Mouse (Mus musculus): ENCODE data around the gene Cog7. TPM values are rescaled to one million over a fixed set of nuclear protein-coding genes. Genes with fewer than 3 reads are reported as not detected.

Gene Cog7
- polyA plus RNA-seq, 1 experiment from 2014 or later: 22.1 TPM

DNA sequence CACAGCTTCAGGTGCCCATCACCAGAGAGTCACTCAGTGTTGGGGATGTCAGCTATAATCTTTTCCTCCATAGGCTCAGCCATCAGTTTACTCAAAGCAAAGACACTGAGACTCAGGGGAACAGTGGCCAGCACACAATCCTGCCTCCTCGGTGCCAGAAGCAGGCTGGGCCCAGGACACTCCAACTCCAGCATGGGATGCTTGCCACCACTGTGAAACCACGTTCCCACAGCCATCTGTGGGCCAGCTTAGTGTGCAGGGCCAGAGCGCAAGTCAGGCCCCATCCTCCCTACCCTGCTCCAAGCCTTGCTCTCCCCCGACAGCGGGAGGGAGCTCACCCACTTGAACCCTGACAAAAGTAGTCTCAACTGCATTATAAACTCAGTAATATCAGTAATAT is 35.3 kb downstream of the Cog7 start:
- Histone ChIP-seq H3K27ac (replicated peaks) (no peak overlapping the region), H3K4me1 (no peaks in the 10 kb centered on the region), H3K4me3 (no peak overlapping the region), H3K9me3 (no peaks in the 10 kb centered on the region), H3K4me2 (replicated peaks) (no peak overlapping the region), H3K27me3 (no peaks in the 10 kb centered on the region), H3K36me3 (peaks cover 8% of the 10 kb centered on the region; the same call in 1 of the 2 replicates), H3K9ac (replicated peaks) (no peak overlapping the region)
- WGBS: 85% methylated on average over 5 of the region's 5 CpGs
- no peak for ATAC-seq (replicated peaks)

DNA sequence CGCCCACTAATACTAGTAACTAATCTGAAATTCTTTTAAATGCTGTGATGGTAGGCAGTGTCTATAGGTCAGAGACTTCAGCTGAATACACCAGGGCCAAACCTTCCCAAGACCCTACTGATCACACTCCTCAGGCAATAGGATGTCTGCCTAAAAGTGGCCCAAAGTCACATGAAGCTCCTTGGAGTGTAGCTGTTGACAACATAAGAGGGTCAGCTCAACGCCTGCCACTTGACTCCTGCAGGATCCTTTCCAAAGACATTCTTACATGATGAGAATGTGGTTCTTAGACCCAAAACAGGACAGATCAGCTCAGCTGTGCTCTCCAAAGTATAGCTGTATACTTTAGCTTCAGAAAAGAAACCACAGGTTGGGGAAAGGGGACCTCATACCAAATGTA is 39.1 kb downstream of the Cog7 start:
- Histone ChIP-seq H3K27ac (replicated peaks) (no peak overlapping the region), H3K9ac (replicated peaks) (no peak overlapping the region), H3K27me3 (no peaks in the 10 kb centered on the region), H3K4me3 (no peak overlapping the region), H3K4me2 (replicated peaks) (no peak overlapping the region), H3K36me3 (0 out of 2 replicates have a peak, but pooled peaks cover 3% of the 10 kb centered on the region), H3K4me1 (peaks cover 30% of the 10 kb centered on the region), H3K9me3 (no peaks in the 10 kb centered on the region)
- 95% methylated on average over 2 of the region's 2 CpGs for WGBS
- no peak for ATAC-seq (replicated peaks)

DNA sequence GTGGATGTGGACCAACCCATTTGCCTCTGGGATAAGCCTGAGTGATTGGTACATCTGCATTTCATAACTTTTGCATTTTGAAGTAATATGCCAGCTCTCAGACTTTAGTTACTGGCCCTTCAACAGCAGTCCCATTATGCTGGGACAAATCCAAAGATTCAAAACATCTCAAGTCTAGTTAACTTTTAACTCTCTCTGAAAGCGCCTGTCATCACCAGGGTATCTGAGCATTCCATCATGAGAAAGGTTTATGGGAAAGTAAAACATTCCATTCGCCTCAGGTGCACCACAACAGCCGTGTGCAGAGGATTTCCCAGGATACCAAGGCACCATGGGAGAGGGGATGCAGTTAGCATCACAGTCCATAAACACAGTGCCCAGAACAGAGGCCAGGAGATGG is 39.9 kb downstream of the Cog7 start:
- H3K9me3 ChIP-seq: no peaks in the 10 kb centered on the region
- H3K36me3 ChIP-seq: 0 out of 2 replicates have a peak, but pooled peaks cover 3% of the 10 kb centered on the region
- no peak overlapping the region for H3K9ac ChIP-seq (replicated peaks)
- no peak overlapping the region for H3K4me2 ChIP-seq (replicated peaks)
- peaks cover 37% of the 10 kb centered on the region for H3K4me1 ChIP-seq
- no peak overlapping the region for H3K4me3 ChIP-seq
- no peak overlapping the region for H3K27ac ChIP-seq (replicated peaks)
- ATAC-seq (replicated peaks): no peak
- H3K27me3 ChIP-seq: no peaks in the 10 kb centered on the region
- 95% methylated on average over 3 of the region's 3 CpGs for WGBS

DNA sequence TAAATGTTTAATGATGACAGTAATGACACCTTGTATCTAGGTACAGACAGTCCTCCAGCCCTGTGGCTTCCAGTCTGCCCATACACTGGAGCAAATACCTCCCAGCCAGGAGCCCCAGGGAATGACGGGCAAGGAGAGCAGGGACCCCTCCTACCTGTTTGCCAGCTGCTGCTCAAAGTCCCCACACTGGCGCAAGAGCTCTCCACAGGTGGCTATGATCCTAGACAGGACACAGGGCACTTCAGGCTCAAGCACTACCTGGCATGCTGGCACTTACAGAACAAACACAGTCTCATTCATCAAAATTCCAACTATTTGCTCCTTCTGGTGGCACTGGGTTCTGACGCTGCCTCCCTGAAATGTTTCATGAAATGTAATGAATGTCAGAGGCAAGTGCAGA is 40.5 kb downstream of the Cog7 start:
- H3K4me1 ChIP-seq: peaks cover 42% of the 10 kb centered on the region
- no peak overlapping the region for H3K27ac ChIP-seq (replicated peaks)
- H3K4me2 ChIP-seq (replicated peaks): no peak overlapping the region
- 0 out of 2 replicates have a peak, but pooled peaks cover 3% of the 10 kb centered on the region for H3K36me3 ChIP-seq
- ATAC-seq (replicated peaks): no peak
- no peaks in the 10 kb centered on the region for H3K27me3 ChIP-seq
- H3K4me3 ChIP-seq: no peak overlapping the region
- 81% methylated on average over 3 of the region's 3 CpGs for WGBS
- no peaks in the 10 kb centered on the region for H3K9me3 ChIP-seq
- no peak overlapping the region for H3K9ac ChIP-seq (replicated peaks)

DNA sequence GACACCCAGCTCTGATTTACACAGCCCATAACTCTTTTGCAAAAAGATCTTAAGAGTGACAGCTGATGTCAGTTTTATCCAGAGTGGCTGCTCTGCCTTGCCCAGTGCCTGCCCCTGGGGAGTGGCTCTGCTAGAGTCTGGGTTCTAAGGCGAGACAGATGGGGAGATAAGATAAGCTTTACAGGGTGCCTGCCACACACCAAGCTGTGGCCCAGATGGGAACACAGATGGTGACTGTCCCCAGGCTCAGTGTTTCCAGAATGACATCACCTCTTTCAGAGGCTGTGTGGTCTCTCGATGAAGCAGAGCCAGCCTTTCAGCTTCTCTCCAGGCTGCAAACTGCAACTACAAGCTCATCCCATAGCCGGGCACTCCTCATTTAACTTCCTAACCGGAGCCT is 41.8 kb downstream of the Cog7 start:
- 35% methylated on average over 4 of the region's 4 CpGs for WGBS
- Histone ChIP-seq H3K9ac (replicated peaks) (no peak overlapping the region), H3K27ac (replicated peaks) (peak overlapping the region; percentile 77), H3K4me1 (peaks cover 55% of the 10 kb centered on the region), H3K9me3 (no peaks in the 10 kb centered on the region), H3K36me3 (0 out of 2 replicates have a peak, but pooled peaks cover 3% of the 10 kb centered on the region), H3K4me3 (no peak overlapping the region), H3K27me3 (no peaks in the 10 kb centered on the region), H3K4me2 (replicated peaks) (no peak overlapping the region)
- peak; percentile 86 for ATAC-seq (replicated peaks)

DNA sequence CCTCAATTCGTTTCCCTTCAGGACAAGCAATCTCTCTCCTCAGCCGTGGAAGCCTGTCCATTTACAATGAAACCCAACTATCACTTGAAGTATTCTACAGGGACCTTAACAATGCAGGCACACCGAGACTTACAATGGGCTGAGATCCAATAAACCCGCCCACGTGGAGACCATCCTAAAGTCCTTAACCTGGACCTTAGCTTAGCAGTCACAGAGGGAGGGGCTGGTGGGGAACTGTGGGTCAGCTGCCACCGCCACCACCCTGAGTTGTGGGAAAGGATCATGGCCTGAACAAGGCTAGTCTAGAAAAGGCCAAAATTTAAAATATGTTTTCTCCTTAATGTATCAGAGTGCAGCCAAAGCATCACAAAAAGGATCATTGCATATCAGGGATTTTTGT is 42.3 kb downstream of the Cog7 start:
- Histone ChIP-seq H3K36me3 (0 out of 2 replicates have a peak, but pooled peaks cover 3% of the 10 kb centered on the region), H3K4me1 (peaks cover 55% of the 10 kb centered on the region), H3K27ac (replicated peaks) (peak overlapping the region; percentile 77), H3K9ac (replicated peaks) (no peak overlapping the region), H3K27me3 (no peaks in the 10 kb centered on the region), H3K4me3 (no peak overlapping the region), H3K9me3 (no peaks in the 10 kb centered on the region), H3K4me2 (replicated peaks) (no peak overlapping the region)
- 60% methylated on average over 6 of the region's 6 CpGs for WGBS
- no peak for ATAC-seq (replicated peaks)

DNA sequence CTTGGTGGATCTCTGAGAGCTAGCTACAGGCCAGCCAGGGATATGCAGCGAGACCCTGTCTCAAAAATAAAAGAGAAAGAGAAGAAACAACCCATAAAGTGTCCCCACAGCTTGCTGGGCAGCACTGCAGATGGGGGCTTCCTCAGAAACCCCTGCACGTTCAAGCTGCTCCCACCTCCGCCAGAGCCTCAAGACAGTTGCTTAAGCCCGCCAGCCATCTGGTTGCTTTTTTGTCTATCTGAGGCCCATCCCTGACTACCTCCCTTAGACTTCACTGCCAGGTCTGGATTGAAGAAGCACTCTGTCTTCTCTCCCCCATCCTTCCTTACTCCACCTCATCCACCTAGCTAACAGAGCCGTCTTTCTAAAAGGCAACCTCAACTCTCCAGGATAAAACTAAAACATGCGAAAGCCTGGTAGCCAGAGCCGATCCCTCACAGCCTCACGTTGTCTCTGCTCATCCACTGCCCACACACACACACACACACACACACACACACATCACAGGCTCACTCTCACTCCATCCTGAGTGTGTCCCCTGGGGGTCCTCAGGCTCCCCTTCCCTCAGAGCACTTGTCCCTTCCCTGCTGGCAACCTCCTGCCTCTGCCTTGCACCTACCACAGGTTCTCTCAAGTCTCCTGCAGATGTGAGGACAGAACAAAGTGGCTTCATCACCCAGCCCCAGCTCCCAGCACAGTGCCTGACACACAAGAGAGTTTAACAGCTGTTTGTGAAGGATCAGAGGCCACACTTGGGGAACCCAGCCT is 43.2 kb downstream of the Cog7 start:
- peaks cover 55% of the 10 kb centered on the region for H3K4me1 ChIP-seq
- H3K4me2 ChIP-seq (replicated peaks): no peak overlapping the region
- H3K9ac ChIP-seq (replicated peaks): no peak overlapping the region
- no peak for ATAC-seq (replicated peaks)
- peak overlapping the region; percentile 77 for H3K27ac ChIP-seq (replicated peaks)
- no peaks in the 10 kb centered on the region for H3K9me3 ChIP-seq
- no peaks in the 10 kb centered on the region for H3K27me3 ChIP-seq
- H3K36me3 ChIP-seq: 0 out of 2 replicates have a peak, but pooled peaks cover 3% of the 10 kb centered on the region
- no peak overlapping the region for H3K4me3 ChIP-seq
- WGBS: 59% methylated on average over 8 of the region's 8 CpGs

DNA sequence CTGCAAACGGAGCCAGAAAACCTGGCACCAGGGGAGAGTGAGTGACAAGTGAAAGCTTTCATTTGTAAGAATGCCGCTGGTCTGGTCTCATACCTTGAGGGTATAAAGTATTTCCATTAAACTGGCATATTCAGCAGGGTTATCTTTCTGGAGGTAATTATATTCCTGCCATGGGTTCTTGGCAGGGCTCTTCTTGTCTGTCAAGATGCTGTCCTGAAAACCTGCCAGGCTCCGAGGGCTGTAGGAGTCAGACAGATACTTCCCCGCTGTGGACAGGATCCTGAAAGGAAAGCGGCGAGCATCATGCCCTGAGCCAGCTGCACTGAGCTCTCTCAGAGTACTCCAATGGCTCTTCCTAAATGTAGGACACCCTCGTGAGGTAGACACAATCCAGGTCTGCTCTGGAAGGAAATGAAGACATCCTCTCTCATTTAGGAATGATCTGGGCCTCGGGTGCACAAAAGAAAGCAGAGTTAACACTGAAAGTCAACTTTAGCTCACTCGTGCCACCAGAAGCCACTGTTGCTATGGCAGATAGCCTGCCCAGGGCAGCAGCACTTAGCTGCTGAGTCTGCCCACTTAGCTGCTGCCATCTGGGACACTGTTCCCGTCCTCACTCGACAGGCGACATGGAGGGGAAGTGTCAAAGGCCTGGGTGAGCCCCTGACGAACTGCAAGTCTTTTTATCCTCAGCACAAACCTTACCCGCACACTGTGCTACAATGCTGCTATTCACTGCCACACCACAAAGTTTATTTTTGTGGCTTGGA is 44.5 kb downstream of the Cog7 start:
- ATAC-seq (replicated peaks): peak; percentile 42; the same call in 1 of the 2 replicates
- H3K9me3 ChIP-seq: no peaks in the 10 kb centered on the region
- H3K27me3 ChIP-seq: no peaks in the 10 kb centered on the region
- WGBS: 48% methylated on average over 14 of the region's 14 CpGs
- H3K4me1 ChIP-seq: peaks cover 55% of the 10 kb centered on the region
- no peak overlapping the region for H3K4me3 ChIP-seq
- peak overlapping the region; percentile 77 for H3K27ac ChIP-seq (replicated peaks)
- no peak overlapping the region for H3K9ac ChIP-seq (replicated peaks)
- H3K4me2 ChIP-seq (replicated peaks): no peak overlapping the region
- no peaks in the 10 kb centered on the region for H3K36me3 ChIP-seq

DNA sequence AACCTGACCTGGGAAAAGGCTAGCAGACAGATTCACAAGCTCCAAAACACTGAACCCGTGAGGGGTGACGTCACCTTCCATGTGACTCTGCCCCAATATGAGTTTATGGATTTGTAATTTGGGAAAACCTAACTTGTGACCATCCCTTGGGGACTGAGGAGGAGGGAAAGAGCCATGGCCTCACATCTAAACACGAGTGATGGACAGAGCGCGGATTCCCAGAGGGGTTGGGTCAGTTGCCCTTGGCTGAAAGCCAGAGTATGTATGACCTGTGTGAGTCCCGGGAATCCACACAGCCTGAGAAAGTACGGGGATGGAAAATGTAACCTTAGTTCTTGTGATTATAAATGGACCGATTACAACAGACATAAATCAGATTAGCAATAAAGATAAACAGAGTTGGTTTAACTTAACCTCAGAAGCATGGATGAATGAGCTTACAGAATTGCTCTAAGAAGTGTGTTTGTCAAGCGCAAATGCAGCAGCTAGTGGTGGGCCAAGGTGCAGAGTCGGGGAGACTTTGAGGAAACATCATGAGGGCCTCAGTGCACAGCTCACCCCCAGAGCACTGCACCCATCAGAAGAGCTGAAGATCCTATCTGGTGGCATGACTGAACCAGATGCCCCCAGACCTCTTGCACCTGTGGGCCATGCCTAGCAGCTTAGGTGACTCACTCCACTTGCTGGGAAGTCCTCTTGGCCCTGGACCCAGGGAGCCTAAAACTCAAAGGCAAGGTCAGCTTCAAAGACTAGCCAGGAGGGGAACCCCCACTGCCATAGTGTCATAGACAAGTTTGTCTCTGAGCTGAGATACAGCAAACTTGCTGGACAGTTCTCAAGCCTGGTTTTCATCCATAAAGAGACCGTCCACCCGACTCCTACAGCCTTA is 45.4 kb downstream of the Cog7 start:
- Histone ChIP-seq H3K4me3 (no peak overlapping the region), H3K27ac (replicated peaks) (peak overlapping the region; percentile 77), H3K9me3 (no peaks in the 10 kb centered on the region), H3K4me2 (replicated peaks) (no peak overlapping the region), H3K36me3 (no peaks in the 10 kb centered on the region), H3K27me3 (no peaks in the 10 kb centered on the region), H3K4me1 (peaks cover 55% of the 10 kb centered on the region), H3K9ac (replicated peaks) (no peak overlapping the region)
- ATAC-seq (replicated peaks): no peak
- WGBS: 82% methylated on average over 12 of the region's 12 CpGs

DNA sequence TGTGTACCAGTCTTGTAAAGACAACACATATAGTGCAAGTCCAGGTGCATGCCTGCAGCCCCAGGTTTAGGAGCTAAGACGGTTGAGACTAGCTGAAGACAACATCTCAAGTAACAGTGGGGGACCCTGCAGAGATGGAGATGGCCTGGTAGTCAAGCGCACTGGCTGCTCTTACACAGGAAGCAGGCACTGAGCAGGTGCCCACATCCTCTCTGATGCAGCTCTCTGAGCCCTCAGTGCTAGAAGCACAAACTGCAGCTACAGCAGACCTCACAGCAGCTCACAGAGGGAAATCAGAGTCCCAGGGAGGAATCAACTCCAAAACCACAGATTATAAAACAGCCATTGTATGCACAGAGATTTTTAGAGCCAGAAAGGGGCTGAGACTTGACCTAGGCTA is 47.2 kb downstream of the Cog7 start:
- Histone ChIP-seq H3K4me2 (replicated peaks) (no peak overlapping the region), H3K36me3 (no peaks in the 10 kb centered on the region), H3K4me3 (no peak overlapping the region), H3K9me3 (no peaks in the 10 kb centered on the region), H3K27me3 (no peaks in the 10 kb centered on the region), H3K9ac (replicated peaks) (no peak overlapping the region), H3K27ac (replicated peaks) (no peak overlapping the region), H3K4me1 (peaks cover 45% of the 10 kb centered on the region)
- no peak for ATAC-seq (replicated peaks)
- WGBS: 87% methylated on average over 2 of the region's 2 CpGs

DNA sequence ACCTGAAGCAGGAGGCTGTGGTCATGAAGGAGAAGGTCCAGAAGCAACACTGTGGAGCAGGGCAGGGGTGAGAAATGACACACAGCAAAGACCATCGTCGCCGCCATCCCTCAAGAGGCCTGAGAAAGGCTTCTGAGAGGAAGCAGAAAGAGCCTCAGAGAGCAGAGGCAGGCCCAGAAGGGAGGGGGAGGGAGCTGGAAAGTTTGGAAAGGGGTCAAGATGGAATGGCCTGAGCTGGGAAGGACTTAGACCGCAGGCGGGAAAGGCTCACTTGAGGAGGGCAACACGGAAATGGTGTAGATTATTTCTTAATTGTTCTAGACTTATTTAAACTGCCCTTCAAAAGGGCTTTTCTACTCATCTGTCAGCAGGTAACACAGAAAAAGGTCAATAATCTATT is 47.8 kb downstream of the Cog7 start:
- H3K4me3 ChIP-seq: no peak overlapping the region

DNA sequence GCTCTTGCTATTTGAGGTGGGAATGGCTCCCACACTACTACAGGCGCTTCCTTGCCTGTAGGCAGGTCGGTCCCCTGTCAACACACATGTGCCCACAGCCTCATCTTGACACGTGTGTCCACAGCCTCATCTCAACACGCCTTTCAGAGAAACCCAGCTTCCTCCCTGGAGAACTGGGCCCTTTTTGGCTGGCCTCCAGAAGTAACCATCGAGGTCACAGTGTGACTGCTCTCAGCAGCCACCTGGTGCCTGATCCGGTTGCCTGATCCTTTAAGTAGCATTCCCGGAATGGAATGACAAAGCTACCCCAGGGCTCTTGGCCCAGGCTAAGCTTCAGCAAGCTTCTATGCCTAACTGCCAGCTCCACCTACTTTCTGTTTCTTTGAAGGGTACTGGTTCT is 50.3 kb downstream of the Cog7 start:
- Histone ChIP-seq H3K9ac (replicated peaks) (no peak overlapping the region), H3K4me3 (no peak overlapping the region), H3K27ac (replicated peaks) (no peak overlapping the region), H3K9me3 (no peaks in the 10 kb centered on the region), H3K27me3 (no peaks in the 10 kb centered on the region), H3K36me3 (no peaks in the 10 kb centered on the region), H3K4me2 (replicated peaks) (no peak overlapping the region), H3K4me1 (peaks cover 14% of the 10 kb centered on the region)
- WGBS: 44% methylated on average over 7 of the region's 7 CpGs
- no peak for ATAC-seq (replicated peaks)

More for the DNA sequence above, 47.8 kb downstream of the Cog7 start:
- WGBS: 88% methylated on average over 6 of the region's 6 CpGs
- peaks cover 38% of the 10 kb centered on the region for H3K4me1 ChIP-seq
- no peaks in the 10 kb centered on the region for H3K27me3 ChIP-seq
- no peaks in the 10 kb centered on the region for H3K36me3 ChIP-seq
- H3K9me3 ChIP-seq: no peaks in the 10 kb centered on the region
- H3K4me2 ChIP-seq (replicated peaks): no peak overlapping the region
- ATAC-seq (replicated peaks): no peak
- H3K9ac ChIP-seq (replicated peaks): no peak overlapping the region
- no peak overlapping the region for H3K27ac ChIP-seq (replicated peaks)
